Mouse (Mus musculus) kidney, adult 8-10 months (tissue): Measurements from ENCODE around the gene Stfa2l1.
"Not testable (repeated sequence)": the region's sequence is repeated elsewhere in the genome, so short reads cannot be mapped to it uniquely, and the experiment has no call there.

Experiments used
- DNase-seq, 2 experiments: peaks; one replicate each; pipeline ENCODE4 v3.0.0; 2022

Gene Stfa2l1

GRCm38 (mm10) chr16:36156402-36156975, at the start of gene Stfa2l1:
Gene Stfa2l1, plus strand, starts transcription at chr16:36156811.
- no peak for DNase-seq

- not testable (repeated sequence) for DNase-seq
Measured at GRCm38 (mm10) chr16:36111486-36111885, 45.1 kb upstream of the Stfa2l1 start.

- not testable (repeated sequence) for DNase-seq
Measured at GRCm38 (mm10) chr16:36115751-36116150, 40.9 kb upstream of the Stfa2l1 start.

- peak; percentile 4 to 41 for DNase-seq
Measured at GRCm38 (mm10) chr16:36128092-36128491, 28.5 kb upstream of the Stfa2l1 start.

GRCm38 (mm10) chr16:36131141-36131540, 25.5 kb upstream of the Stfa2l1 start, which contains the start of gene Csta1:
Gene Csta1, minus strand, starts transcription at chr16:36131241.
- DNase-seq: no peak

GRCm38 (mm10) chr16:36138201-36138600, 18.4 kb upstream of the Stfa2l1 start:
- no peak for DNase-seq

GRCm38 (mm10) chr16:36167841-36168240, 11.2 kb downstream of the Stfa2l1 start:
- DNase-seq: not testable (repeated sequence)

GRCm38 (mm10) chr16:36176108-36176507, 19.5 kb downstream of the Stfa2l1 start:
- no peak for DNase-seq

GRCm38 (mm10) chr16:36179910-36180309, 23.3 kb downstream of the Stfa2l1 start:
- DNase-seq: no peak

GRCm38 (mm10) chr16:36183912-36184311, 27.3 kb downstream of the Stfa2l1 start, which contains the start of gene Gm5483:
Gene Gm5483, plus strand, starts transcription at chr16:36184212.
- DNase-seq: not testable (repeated sequence)

GRCm38 (mm10) chr16:36199226-36199625, 42.6 kb downstream of the Stfa2l1 start:
- no peak for DNase-seq

- peak; percentile 54 to 61 for DNase-seq
Measured at GRCm38 (mm10) chr16:36203846-36204245, 47.2 kb downstream of the Stfa2l1 start.

GRCm38 (mm10) chr16:36205684-36206083, 49.1 kb downstream of the Stfa2l1 start:
- DNase-seq: peak in 1 of 2 experiments; percentile 50

- no peak for DNase-seq
Measured at GRCm38 (mm10) chr16:36209967-36210453, 53.4 kb downstream of the Stfa2l1 start, which contains the start of gene Gm5416. Gene Gm5416, plus strand, starts transcription at chr16:36210403.
